Mouse (Mus musculus) monocyte, adult 5-6 weeks (primary cell): ENCODE measurements around the gene Slc2a3. TPM values are rescaled to one million over a fixed set of nuclear protein-coding genes. Genes with fewer than 3 reads are reported as not detected.
"Not testable (repeated sequence)": the region's sequence is repeated elsewhere in the genome, so short reads cannot be mapped to it uniquely, and the experiment has no call there.

Experiments used
- ATAC-seq: fragments of 153-309, 156-312 bp; replicated peaks from 2 replicates; pipeline ENCODE4 v1.8.0; 2017; ENCODE audit warnings: mild to moderate bottlenecking; ENCODE audit not compliant: low TSS enrichment, insufficient number of reproducible peaks, severe bottlenecking, poor library complexity, low FRiP score
- total RNA-seq: library from RNA; stranded (forward); fragments of 200-1000, 200-491, 200-594 nt; gene quantifications from 3 replicates; pipeline ENCODE4 v1.2.3, GENCODE M21; 2017

Slc2a3 gene
- total RNA-seq, 1 experiment from 2014 or later, result 60.1 TPM

- ATAC-seq, result not testable (repeated sequence)
Measured at GRCm38 (mm10) chr6:122767012-122767411, 34.4 kb downstream of the Slc2a3 start.

- no peak for ATAC-seq
Measured at GRCm38 (mm10) chr6:122766145-122766968, 35.1 kb downstream of the Slc2a3 start.

- no peak for ATAC-seq
Measured at GRCm38 (mm10) chr6:122765298-122765956, 36.0 kb downstream of the Slc2a3 start.

GRCm38 (mm10) chr6:122764446-122765297 is 36.8 kb downstream of the Slc2a3 start:
- ATAC-seq, result peak; percentile 32; the same call in 1 of the 2 replicates

- ATAC-seq, result 0 out of 2 replicates have a peak, but pooled peaks have one; percentile 23
Measured at GRCm38 (mm10) chr6:122763844-122764445, 37.5 kb downstream of the Slc2a3 start.

- ATAC-seq, result no peak
Measured at GRCm38 (mm10) chr6:122762952-122763700, 38.3 kb downstream of the Slc2a3 start.

GRCm38 (mm10) chr6:122762480-122762879 is 39.0 kb downstream of the Slc2a3 start:
- ATAC-seq, result no peak

GRCm38 (mm10) chr6:122761901-122762300 is 39.5 kb downstream of the Slc2a3 start:
- no peak for ATAC-seq

GRCm38 (mm10) chr6:122761011-122761599 is 40.3 kb downstream of the Slc2a3 start:
- no peak for ATAC-seq

GRCm38 (mm10) chr6:122758732-122759131 is 42.7 kb downstream of the Slc2a3 start:
- ATAC-seq, result peak; percentile 86

- ATAC-seq, result no peak
Measured at GRCm38 (mm10) chr6:122755913-122756312, 45.5 kb downstream of the Slc2a3 start.

- ATAC-seq, result no peak
Measured at GRCm38 (mm10) chr6:122750579-122750978, 50.9 kb downstream of the Slc2a3 start.

- no peak for ATAC-seq
Measured at GRCm38 (mm10) chr6:122744505-122745249, 56.8 kb downstream of the Slc2a3 start.

GRCm38 (mm10) chr6:122743353-122743752 is 58.1 kb downstream of the Slc2a3 start:
- no peak for ATAC-seq

GRCm38 (mm10) chr6:122742228-122742899 is 59.1 kb downstream of the Slc2a3 start:
- peak; percentile 49 for ATAC-seq

- ATAC-seq, result 0 out of 2 replicates have a peak, but pooled peaks have one; percentile 15
Measured at GRCm38 (mm10) chr6:122741460-122742227, 59.8 kb downstream of the Slc2a3 start.
